Mouse (Mus musculus) intestine, embryonic 16.5 days (tissue): Measurements from ENCODE around the gene Crip1. TPM values are rescaled to one million over a fixed set of nuclear protein-coding genes. Genes with fewer than 3 reads are reported as not detected.
"Not testable (repeated sequence)": the region's sequence is repeated elsewhere in the genome, so short reads cannot be mapped to it uniquely, and the experiment has no call there.

Experiments
- ATAC-seq: fragments of 200-750 bp; cut with Nextera tagmentation; 2 replicates; pipeline ENCODE4 v1.8.0; 2017; ENCODE audit warnings: moderate TSS enrichment, moderate library complexity
- H3K27ac ChIP-seq: fragments of 300-500 bp; sonication (generic); 2 replicates; pipeline ENCODE4 v1.5.1; 2014; ENCODE audit warnings: mild to moderate bottlenecking, low read length
- H3K27me3 ChIP-seq: fragments of 300-500 bp; sonication (generic); replicated peaks from 2 replicates; pipeline ENCODE4 v1.6.1; 2014; ENCODE audit warnings: low read length, control low read depth, mixed read lengths; ENCODE audit not compliant: control insufficient read depth, insufficient read depth
- H3K36me3 ChIP-seq: fragments of 300-500 bp; sonication (generic); 2 replicates; pipeline ENCODE4 v1.6.1; 2014; ENCODE audit warnings: low read length, control low read depth; ENCODE audit not compliant: control insufficient read depth, insufficient read depth
- H3K4me1 ChIP-seq: fragments of 300-500 bp; sonication (generic); 2 replicates; pipeline ENCODE4 v1.6.1; 2014; ENCODE audit warnings: low read length, control low read depth, mixed read lengths; ENCODE audit not compliant: control insufficient read depth, insufficient read depth
- H3K4me2 ChIP-seq: fragments of 300-500 bp; sonication (generic); 2 replicates; pipeline ENCODE4 v1.6.1; 2014; ENCODE audit warnings: low read depth, low read length, control low read depth
- H3K4me3 ChIP-seq: fragments of 300-500 bp; sonication (generic); 2 replicates; pipeline ENCODE4 v1.5.1; 2014; ENCODE audit warnings: mild to moderate bottlenecking, low read length
- H3K9ac ChIP-seq: fragments of 300-500 bp; sonication (generic); 2 replicates; pipeline ENCODE4 v1.6.1; 2014; ENCODE audit warnings: low read depth, low read length
- H3K9me3 ChIP-seq: fragments of 300-500 bp; sonication (generic); 2 replicates; pipeline ENCODE4 v1.6.1; 2016; ENCODE audit warnings: low read length, control low read depth; ENCODE audit not compliant: control insufficient read depth
- WGBS: fragments of 180-500 bp; shearing (Covaris S2); extraction: QIAGEN DNeasy Blood & Tissue Kit; methylation state at CpG from one replicate; pipeline ENCODE4 v1.1.7; 2014; 5-methylcytosine and 5-hydroxymethylcytosine counted together
- polyA plus RNA-seq: library from polyadenylated mRNA; unstranded; fragments of >200 nt; fragmentation: Nextera tagmentation; extraction: Ambion mirVana; gene quantifications from 2 replicates; pipeline ENCODE4 v1.2.1, GENCODE M21; 2015

The Crip1 gene
- polyA plus RNA-seq, 1 experiment from 2014 or later = 489 TPM

- 48% methylated on average over 12 of the region's 12 CpGs for whole genome bisulfite sequencing
- no peaks in the 10 kb centered on the region for H3K9me3 ChIP-seq
- peak overlapping the region; percentile 88 for H3K4me2 ChIP-seq
- no peaks in the 10 kb centered on the region for H3K36me3 ChIP-seq
- no peak for ATAC-seq
- H3K27me3 ChIP-seq = peaks cover 18% of the 10 kb centered on the region
- peaks cover 25% of the 10 kb centered on the region for H3K4me1 ChIP-seq
- H3K27ac ChIP-seq = no peak overlapping the region
- H3K4me3 ChIP-seq = peak overlapping the region; percentile 61
- peak overlapping the region; percentile 71 for H3K9ac ChIP-seq
Observed at GRCm38 (mm10) chr12:113186326-113187010, 40.4 kb downstream of the Crip1 start.

DNA sequence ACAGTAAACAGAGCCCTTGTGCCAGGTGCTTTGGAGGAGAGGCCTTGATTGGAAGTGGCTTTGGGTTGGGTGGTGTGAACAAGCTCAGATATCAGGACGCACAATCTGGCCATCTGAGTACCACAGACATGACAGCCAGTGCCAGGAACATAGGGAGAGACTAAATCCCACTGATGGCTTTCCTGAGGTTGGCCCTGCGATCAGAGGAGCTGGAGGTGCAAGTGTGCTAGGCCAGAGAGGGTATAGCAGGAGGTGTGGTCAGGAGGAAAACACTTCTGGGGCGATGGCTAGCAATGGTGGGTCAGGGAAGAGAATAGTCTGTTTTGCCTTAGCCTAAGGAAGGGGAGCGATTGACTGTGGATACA lies 40.9 kb downstream of the Crip1 start:
- 51% methylated on average over 4 of the region's 4 CpGs for WGBS

DNA sequence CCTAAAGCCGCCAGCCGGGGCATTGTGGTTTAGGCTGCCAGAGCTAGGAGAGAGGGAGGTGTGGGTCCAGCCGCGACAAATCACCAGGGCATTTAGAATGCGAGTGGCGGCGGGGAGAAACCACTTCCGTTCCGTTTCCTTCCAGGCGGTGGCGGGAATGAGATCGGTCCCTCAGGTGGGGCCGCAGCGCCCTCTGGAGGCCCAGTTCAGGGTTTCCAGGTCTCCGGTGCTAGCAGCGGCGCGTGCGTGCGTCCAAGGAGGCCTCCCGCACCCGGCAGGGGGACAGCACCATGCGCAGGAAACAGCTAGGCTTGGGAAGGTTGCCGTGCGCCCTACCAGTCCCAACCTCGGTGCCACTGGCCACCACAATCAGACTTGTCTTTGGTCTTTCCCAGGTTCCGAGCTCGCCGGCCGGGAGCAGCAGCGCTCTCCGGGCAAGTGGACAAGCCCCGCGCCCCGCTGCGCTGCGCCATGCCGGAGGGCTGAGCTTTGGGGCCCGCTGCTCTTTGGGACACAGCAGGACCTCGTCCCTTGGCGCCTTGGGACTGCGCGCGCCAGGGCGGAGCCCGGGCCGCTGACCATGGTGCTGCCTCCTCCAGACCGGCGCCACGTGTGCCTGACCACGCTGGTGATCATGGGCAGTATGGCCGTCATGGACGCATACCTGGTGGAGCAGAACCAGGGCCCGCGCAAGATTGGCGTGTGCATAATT lies 41.6 kb downstream of the Crip1 start:
- H3K4me3 ChIP-seq = peak overlapping the region; percentile 49
- H3K4me1 ChIP-seq = peaks cover 25% of the 10 kb centered on the region
- peak overlapping the region; percentile 90 for H3K4me2 ChIP-seq
- 4% methylated on average over 56 of the region's 56 CpGs for WGBS
- peaks cover 18% of the 10 kb centered on the region for H3K27me3 ChIP-seq
- no peaks in the 10 kb centered on the region for H3K36me3 ChIP-seq
- no peaks in the 10 kb centered on the region for H3K9me3 ChIP-seq
- no peak overlapping the region for H3K27ac ChIP-seq
- ATAC-seq = peak; percentile 79
- H3K9ac ChIP-seq = peak overlapping the region; percentile 58

More for the DNA sequence above, 40.9 kb downstream of the Crip1 start:
- Histone ChIP-seq H3K4me1 (peaks cover 25% of the 10 kb centered on the region), H3K36me3 (no peaks in the 10 kb centered on the region), H3K27me3 (peaks cover 18% of the 10 kb centered on the region), H3K9me3 (no peaks in the 10 kb centered on the region), H3K9ac (no peak overlapping the region), H3K4me3 (no peak overlapping the region; the same call in 1 of the 2 replicates), H3K4me2 (peak overlapping the region; percentile 90), H3K27ac (no peak overlapping the region)
- ATAC-seq = no peak

DNA sequence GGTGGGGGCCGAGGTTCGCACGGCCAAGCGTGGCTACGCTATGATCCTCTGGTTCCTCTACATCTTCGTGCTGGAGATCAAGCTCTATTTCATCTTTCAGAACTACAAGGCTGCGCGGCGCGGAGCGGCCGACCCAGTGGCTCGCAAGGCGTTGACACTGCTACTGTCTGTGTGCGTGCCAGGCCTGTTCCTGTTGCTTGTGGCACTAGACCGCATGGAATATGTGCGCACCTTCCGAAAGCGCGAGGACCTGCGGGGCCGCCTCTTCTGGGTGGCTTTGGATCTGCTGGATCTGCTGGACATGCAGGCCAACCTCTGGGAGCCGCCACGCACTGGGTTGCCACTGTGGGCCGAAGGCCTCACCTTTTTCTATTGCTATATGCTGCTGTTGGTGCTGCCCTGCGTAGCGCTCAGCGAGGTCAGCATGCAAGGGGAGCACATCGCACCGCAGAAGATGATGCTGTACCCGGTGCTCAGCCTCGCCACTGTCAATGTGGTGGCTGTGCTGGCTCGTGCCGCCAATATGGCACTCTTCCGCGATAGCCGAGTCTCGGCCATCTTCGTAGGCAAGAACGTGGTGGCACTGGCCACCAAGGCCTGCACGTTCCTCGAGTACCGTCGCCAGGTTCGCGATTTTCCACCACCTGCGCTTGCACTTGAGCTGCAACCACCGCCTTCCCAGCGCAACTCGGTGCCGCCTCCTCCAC lies 42.4 kb downstream of the Crip1 start:
- Histone ChIP-seq H3K9ac (no peak overlapping the region), H3K36me3 (no peaks in the 10 kb centered on the region), H3K4me1 (peaks cover 25% of the 10 kb centered on the region), H3K27me3 (peaks cover 18% of the 10 kb centered on the region), H3K27ac (no peak overlapping the region), H3K9me3 (no peaks in the 10 kb centered on the region), H3K4me3 (no peak overlapping the region), H3K4me2 (peak overlapping the region; percentile 90)
- 84% methylated on average over 51 of the region's 51 CpGs for WGBS
- no peak for ATAC-seq

DNA sequence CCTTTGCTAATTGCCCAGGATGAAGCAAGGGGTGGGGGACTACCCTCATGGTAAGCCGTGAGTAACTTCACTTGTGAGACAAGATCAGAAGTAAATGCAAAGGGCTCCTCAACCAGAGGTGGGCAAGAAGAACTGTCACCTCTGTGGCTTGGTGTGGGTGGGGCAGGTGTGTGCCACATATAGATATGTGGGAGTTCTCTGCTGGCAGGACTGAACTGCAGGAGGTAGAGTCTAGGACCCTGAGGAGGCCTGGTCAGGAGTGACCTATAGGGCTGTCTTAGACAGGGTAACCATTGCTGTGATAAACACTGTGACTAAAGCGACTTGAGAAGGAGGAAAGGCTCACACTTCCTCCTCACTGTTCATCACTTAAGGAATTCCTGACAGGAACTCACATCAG lies 47.3 kb downstream of the Crip1 start:
- H3K36me3 ChIP-seq = no peaks in the 10 kb centered on the region
- H3K9me3 ChIP-seq = no peaks in the 10 kb centered on the region; the same call in 1 of the 2 replicates
- H3K4me3 ChIP-seq = no peak overlapping the region
- H3K27me3 ChIP-seq = no peaks in the 10 kb centered on the region; the same call in 1 of the 2 replicates
- no peak overlapping the region for H3K4me2 ChIP-seq
- H3K4me1 ChIP-seq = no peaks in the 10 kb centered on the region
- 52% methylated on average over 2 of the region's 2 CpGs for WGBS
- no peak overlapping the region for H3K27ac ChIP-seq
- no peak overlapping the region for H3K9ac ChIP-seq
- no peak for ATAC-seq

DNA sequence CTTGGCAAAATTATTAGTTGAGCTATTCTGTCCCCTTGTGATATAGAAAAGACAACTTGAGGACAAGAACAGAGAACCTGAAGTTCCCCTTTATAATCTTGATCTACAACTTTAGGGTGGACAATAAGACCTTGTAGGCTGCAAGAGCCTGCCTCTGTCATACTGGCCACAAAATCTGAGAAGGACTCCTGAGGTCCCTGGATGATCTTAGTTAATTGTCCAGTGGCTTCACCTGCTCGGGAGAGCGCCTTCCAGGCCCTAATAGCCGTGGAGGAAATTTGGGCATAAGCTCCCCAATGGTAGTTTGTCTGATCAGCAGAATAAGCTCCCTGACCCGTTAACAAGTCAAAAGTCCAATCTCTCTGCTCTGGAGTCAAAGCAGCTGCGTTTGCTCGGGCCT lies 53.0 kb downstream of the Crip1 start:
- WGBS = 87% methylated on average over 3 of the region's 6 CpGs

DNA sequence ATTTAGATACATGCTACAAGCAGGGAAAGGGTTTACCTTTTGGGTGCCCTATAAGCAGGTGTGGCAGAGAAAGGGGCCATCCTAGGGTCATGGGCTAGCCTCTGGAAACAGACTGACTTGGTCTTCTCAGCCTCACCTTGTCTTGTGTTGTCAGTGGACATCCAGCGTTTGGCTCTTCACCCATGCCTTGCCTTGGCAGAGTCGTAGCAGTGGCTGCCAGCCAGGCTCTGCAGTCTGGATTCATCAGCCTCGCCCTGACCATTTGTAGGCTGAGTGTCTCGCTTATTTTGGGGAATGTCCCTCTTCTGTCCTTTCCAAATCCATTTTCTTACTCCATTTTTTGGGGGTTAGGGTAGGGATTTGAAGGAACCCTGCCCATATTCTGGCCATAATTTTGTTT lies 55.2 kb downstream of the Crip1 start:
- H3K4me2 ChIP-seq = no peak overlapping the region
- H3K4me3 ChIP-seq = no peak overlapping the region
- no peak for ATAC-seq

More for the DNA sequence above, 53.0 kb downstream of the Crip1 start:
- H3K4me2 ChIP-seq, H3K9ac ChIP-seq, H3K4me1 ChIP-seq, H3K4me3 ChIP-seq, H3K27ac ChIP-seq, H3K27me3 ChIP-seq, H3K9me3 ChIP-seq, ATAC-seq, H3K36me3 ChIP-seq: not testable (repeated sequence)

GRCm38 (mm10) chr12:113202008-113202407 lies 55.9 kb downstream of the Crip1 start:
- H3K9me3 ChIP-seq = peaks cover 4% of the 10 kb centered on the region; the same call in 1 of the 2 replicates
- ATAC-seq = no peak
- no peak overlapping the region for H3K27ac ChIP-seq
- H3K9ac ChIP-seq = no peak overlapping the region
- no peaks in the 10 kb centered on the region for H3K36me3 ChIP-seq
- H3K4me3 ChIP-seq = no peak overlapping the region
- no peak overlapping the region for H3K4me2 ChIP-seq
- no peaks in the 10 kb centered on the region for H3K4me1 ChIP-seq
- H3K27me3 ChIP-seq = no peaks in the 10 kb centered on the region

More for the DNA sequence above, 55.2 kb downstream of the Crip1 start:
- H3K36me3 ChIP-seq = no peaks in the 10 kb centered on the region
- 90% methylated on average over 4 of the region's 4 CpGs for WGBS
- no peaks in the 10 kb centered on the region for H3K4me1 ChIP-seq
- H3K9ac ChIP-seq = no peak overlapping the region
- H3K9me3 ChIP-seq = peaks cover 4% of the 10 kb centered on the region; the same call in 1 of the 2 replicates
- H3K27me3 ChIP-seq = no peaks in the 10 kb centered on the region
- H3K27ac ChIP-seq = no peak overlapping the region
